Mouse (Mus musculus) midbrain, embryonic 13.5 days (tissue): ENCODE measurements around the gene Slc4a1. TPM values are rescaled to one million over a fixed set of nuclear protein-coding genes. Genes with fewer than 3 reads are reported as not detected.

Source experiments
- ATAC-seq: fragments of 200-750 bp; cut with Nextera tagmentation; 2 replicates; pipeline ENCODE4 v1.8.0; 2017; ENCODE audit warnings: mild to moderate bottlenecking, moderate TSS enrichment, moderate library complexity
- H3K27ac ChIP-seq: fragments of 300-500 bp; sonication (generic); 2 replicates; pipeline ENCODE4 v1.5.1; 2015; ENCODE audit warnings: inconsistent platforms, mild to moderate bottlenecking, moderate library complexity
- H3K27me3 ChIP-seq: fragments of 300-500 bp; sonication (generic); 2 replicates; pipeline ENCODE4 v1.6.1; 2015; ENCODE audit warnings: mild to moderate bottlenecking, inconsistent platforms
- H3K36me3 ChIP-seq: fragments of 300-500 bp; sonication (generic); 2 replicates; pipeline ENCODE4 v1.6.1; 2015; ENCODE audit warnings: mild to moderate bottlenecking, inconsistent platforms
- H3K4me1 ChIP-seq: fragments of 300-500 bp; sonication (generic); replicated peaks from 2 replicates; pipeline ENCODE4 v1.6.1; 2015; ENCODE audit warnings: inconsistent platforms
- H3K4me2 ChIP-seq: fragments of 300-500 bp; sonication (generic); replicated peaks from 2 replicates; pipeline ENCODE4 v1.6.1; 2015; ENCODE audit warnings: moderate library complexity, mild to moderate bottlenecking, inconsistent platforms
- H3K4me3 ChIP-seq: fragments of 300-500 bp; sonication (generic); replicated peaks from 2 replicates; pipeline ENCODE4 v1.5.1; 2015; ENCODE audit warnings: mild to moderate bottlenecking, inconsistent platforms
- H3K9ac ChIP-seq: fragments of 300-500 bp; sonication (generic); replicated peaks from 2 replicates; pipeline ENCODE4 v1.6.1; 2015; ENCODE audit warnings: mild to moderate bottlenecking, inconsistent platforms
- H3K9me3 ChIP-seq: fragments of 300-500 bp; sonication (generic); 2 replicates; pipeline ENCODE4 v1.6.1; 2016; ENCODE audit warnings: mild to moderate bottlenecking, inconsistent platforms
- whole genome bisulfite sequencing: fragments of 180-500 bp; shearing (Covaris S2); methylation state at CpG from one replicate; pipeline ENCODE4 v1.1.7; 2015; 5-methylcytosine and 5-hydroxymethylcytosine counted together
- polyA plus RNA-seq: library from polyadenylated mRNA; unstranded; fragments of >200 nt; fragmentation: Nextera tagmentation; extraction: Ambion mirVana; gene quantifications from 2 replicates; pipeline ENCODE4 v1.2.1, GENCODE M21; 2015

Gene Slc4a1
- polyA plus RNA-seq, 1 experiment from 2014 or later, result 4.8 TPM

DNA sequence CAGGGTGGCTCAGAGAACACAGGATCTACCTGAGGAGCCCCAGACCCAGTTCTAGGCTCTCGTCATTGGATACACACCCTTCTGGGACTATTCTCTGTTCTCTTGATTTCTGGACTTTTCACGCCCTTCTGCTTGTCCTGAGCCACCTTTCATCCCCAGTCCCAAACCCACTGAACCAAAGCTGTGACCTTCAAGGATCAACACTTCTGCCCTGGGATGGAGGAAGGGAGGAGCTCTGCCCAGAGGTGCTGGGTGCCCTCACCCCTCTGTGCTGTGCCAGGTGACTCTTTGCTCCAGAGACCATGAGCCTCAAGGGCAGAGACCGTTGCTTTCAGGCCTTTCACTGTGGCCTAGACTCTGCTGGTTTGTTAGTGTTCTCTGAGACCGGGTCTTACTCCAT is 3.3 kb upstream of the Slc4a1 start:
- no peaks in the 10 kb centered on the region for H3K9me3 ChIP-seq
- H3K4me3 ChIP-seq, result no peak overlapping the region
- WGBS, result 77% methylated on average over 4 of the region's 4 CpGs
- H3K9ac ChIP-seq, result no peak overlapping the region
- ATAC-seq, result no peak
- no peaks in the 10 kb centered on the region for H3K36me3 ChIP-seq
- no peak overlapping the region for H3K27ac ChIP-seq
- H3K27me3 ChIP-seq, result peaks cover 7% of the 10 kb centered on the region; the same call in 1 of the 2 replicates
- H3K4me1 ChIP-seq, result no peaks in the 10 kb centered on the region
- H3K4me2 ChIP-seq, result no peak overlapping the region

DNA sequence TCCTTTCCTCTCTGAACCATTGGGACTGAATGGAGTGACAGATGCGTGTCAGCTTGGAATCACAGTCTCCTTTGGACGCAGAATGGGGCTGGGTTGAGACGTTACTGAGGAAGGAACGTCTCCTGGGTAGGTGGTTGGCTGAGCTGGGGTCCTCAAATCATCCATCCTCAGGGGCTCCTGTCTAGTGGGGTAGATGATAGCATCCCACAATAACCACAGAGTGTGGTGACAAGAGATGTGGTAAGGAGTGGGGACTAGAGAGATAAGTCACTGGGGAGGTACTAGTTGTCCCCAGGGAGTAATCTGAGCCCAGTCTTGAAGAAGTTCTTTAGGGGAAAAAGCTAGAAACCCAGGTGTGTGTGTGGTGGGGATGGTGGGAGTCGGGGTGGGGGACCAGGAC is 2.3 kb upstream of the Slc4a1 start:
- H3K27me3 ChIP-seq, result peaks cover 7% of the 10 kb centered on the region; the same call in 1 of the 2 replicates
- no peak for ATAC-seq
- no peak overlapping the region for H3K4me3 ChIP-seq
- H3K9me3 ChIP-seq, result no peaks in the 10 kb centered on the region
- H3K4me2 ChIP-seq, result no peak overlapping the region
- 80% methylated on average over 5 of the region's 5 CpGs for WGBS
- H3K9ac ChIP-seq, result no peak overlapping the region
- no peaks in the 10 kb centered on the region for H3K36me3 ChIP-seq
- H3K4me1 ChIP-seq, result no peaks in the 10 kb centered on the region
- no peak overlapping the region for H3K27ac ChIP-seq

DNA sequence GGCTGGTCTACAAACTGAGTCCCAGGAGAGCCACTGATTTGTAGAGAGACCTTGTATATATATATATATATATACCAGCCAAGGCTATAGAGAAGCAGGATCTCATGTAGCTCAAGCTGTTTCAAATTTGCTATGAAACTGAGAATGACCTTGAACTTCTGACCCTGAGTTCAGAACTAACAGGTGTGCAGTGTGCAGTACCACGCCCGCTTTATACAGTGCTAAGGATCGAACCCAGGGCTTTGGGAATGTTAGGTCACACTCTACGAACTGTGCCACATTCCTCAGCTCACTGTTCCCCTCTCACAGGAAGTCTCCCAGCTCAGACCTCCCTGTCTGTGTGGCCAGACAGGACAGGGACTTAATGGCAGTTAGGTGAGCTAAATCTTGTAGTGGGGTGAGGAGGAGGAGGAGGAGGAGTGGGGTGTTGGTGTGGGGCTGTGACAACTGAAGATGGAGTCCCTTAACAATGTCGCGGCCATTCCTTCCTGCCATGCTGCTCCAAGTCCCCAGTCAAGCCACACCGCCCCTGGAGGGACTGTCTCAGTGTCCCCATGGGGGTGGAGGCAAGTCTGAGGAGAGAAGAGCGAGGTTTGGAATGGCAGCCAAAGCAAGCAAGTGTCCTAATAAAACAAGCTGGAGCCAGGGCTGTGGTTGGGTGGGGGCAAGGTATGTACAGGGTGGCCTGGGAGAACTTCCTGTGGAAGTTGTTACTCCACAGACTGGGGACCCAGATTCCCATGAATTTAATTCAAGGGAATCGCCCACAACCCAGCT is 1.7 kb upstream of the Slc4a1 start:
- Histone ChIP-seq H3K27ac (no peak overlapping the region), H3K9ac (no peak overlapping the region), H3K9me3 (no peaks in the 10 kb centered on the region), H3K4me2 (no peak overlapping the region), H3K4me3 (no peak overlapping the region), H3K36me3 (no peaks in the 10 kb centered on the region), H3K4me1 (no peaks in the 10 kb centered on the region), H3K27me3 (peaks cover 5% of the 10 kb centered on the region; the same call in 1 of the 2 replicates)
- WGBS, result 84% methylated on average over 9 of the region's 9 CpGs
- no peak for ATAC-seq

DNA sequence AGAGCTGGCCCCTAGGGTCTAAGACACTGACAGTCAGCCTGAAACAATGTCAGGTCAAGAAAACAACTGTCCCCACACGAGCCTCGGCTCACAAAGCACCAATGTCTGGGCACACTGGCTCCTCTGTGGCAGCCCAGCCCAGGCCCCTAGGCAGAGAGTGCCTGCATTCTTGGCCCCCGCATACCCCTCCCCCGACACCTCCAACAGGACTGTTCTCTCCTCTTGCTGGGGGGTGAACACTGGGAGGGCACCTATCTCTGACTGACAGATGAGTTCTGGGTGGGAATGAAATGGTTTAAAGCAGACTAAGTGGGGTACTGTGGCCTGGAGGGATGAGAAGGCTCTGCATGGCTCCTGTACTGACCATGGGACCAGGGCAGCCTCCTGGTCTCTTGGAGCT is 304 bp downstream of the Slc4a1 start:
- no peak overlapping the region for H3K4me2 ChIP-seq
- H3K36me3 ChIP-seq, result no peaks in the 10 kb centered on the region
- H3K9me3 ChIP-seq, result no peaks in the 10 kb centered on the region
- H3K4me1 ChIP-seq, result no peaks in the 10 kb centered on the region
- no peak overlapping the region for H3K27ac ChIP-seq
- peaks cover 3% of the 10 kb centered on the region; the same call in 1 of the 2 replicates for H3K27me3 ChIP-seq
- H3K9ac ChIP-seq, result no peak overlapping the region
- no peak for ATAC-seq
- WGBS, result 66% methylated on average over 4 of the region's 4 CpGs
- H3K4me3 ChIP-seq, result no peak overlapping the region

DNA sequence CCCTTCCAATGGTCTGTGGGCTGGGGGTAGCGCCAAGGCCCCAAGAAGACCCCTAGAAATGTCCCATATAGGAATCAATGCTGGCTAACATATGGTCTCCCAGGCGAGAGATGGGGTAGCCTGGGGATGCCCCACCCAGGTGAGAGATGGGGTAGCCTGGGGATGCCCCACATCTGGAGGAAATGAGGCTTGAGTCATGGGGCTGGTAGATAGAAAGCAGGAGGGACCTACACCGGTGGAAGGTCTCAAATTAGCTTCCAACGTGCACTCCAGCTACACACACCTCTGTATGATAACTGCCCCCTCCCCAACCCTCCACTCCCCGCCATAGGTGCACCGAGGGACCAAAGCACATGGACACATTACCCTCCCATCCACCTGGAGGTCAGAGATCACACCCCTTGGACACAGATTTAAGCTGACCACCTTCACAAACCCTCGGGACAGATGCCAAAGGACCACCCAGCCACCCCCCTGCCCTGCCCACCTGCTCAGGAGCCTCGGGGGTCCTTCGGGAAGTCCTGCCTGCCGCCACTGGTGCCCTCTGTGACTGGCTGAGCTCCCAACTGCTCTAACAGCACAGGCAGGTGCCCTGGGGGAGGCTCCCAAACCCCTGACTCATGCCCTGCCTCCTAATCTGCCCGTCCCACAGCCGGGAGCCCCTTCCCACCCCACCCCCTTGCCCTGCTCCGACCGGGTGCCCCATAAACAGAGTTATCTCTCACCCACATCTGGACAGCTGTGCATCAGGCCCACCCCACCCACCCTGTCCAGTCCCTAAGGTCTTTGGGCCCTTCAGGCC is 1.2 kb downstream of the Slc4a1 start:
- Histone ChIP-seq H3K4me1 (no peaks in the 10 kb centered on the region), H3K9me3 (no peaks in the 10 kb centered on the region), H3K27ac (no peak overlapping the region), H3K4me3 (no peak overlapping the region), H3K36me3 (no peaks in the 10 kb centered on the region), H3K27me3 (peaks cover 3% of the 10 kb centered on the region; the same call in 1 of the 2 replicates), H3K9ac (no peak overlapping the region), H3K4me2 (no peak overlapping the region)
- 82% methylated on average over 13 of the region's 14 CpGs for WGBS
- no peak for ATAC-seq

DNA sequence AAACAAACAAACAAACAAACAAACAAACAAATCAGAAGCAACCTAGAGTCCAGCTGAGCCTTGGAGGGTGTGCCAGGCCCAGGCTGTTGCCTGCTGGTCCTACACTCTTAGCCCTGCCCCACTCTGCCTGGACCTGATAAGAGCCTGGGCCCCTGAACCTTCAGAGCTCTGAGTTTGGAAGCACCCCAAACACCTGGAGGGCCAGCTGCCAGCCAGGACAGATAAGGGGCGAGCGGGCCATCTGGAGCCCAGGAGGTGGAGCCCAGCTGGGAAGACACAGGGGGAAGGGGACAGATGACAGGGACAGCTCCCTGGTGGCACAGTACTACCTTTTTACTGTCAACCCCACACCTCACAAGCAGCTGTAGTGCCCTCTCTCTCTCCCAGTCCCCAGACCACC is 2.4 kb downstream of the Slc4a1 start:
- Histone ChIP-seq H3K27ac (no peak overlapping the region), H3K9me3 (no peaks in the 10 kb centered on the region), H3K4me2 (no peak overlapping the region), H3K4me1 (no peaks in the 10 kb centered on the region), H3K9ac (no peak overlapping the region), H3K36me3 (no peaks in the 10 kb centered on the region), H3K27me3 (peaks cover 3% of the 10 kb centered on the region; the same call in 1 of the 2 replicates), H3K4me3 (no peak overlapping the region)
- WGBS, result 64% methylated on average over 2 of the region's 2 CpGs
- ATAC-seq, result no peak

DNA sequence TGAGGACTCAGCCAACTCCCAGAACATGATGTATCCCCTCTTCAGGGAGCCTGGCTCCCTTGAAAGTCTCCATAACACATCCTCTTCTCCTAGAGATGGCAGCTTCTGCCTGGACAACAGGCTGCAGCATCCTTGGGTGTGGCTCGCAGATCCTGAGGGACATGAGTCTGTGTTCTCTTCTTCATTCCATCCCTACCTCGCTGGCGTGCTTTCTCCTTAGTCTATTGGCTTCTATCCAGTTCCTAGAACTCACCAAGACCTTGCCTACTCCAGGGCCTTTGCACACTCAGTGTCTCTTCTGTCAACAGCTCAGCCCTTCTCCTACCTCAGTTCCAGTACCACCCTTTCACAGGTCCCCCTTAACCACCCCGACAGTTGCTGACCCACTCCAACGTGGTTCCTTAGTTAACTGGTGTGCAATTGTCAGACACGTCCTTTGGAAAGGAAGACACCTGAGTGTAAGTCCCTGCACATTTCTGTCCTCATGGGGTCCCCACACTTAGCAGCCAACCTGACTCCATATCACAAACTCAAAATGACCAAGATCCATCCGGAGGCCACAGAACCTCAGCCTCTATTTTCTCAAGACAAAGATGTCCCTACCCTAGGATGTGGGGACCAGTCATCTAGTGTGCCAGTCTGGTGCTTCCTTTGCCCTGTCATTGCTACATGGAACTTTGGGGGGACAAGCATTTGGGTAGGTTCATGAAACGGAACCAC is 4.1 kb downstream of the Slc4a1 start:
- no peak for ATAC-seq
- H3K9ac ChIP-seq, result no peak overlapping the region
- H3K4me2 ChIP-seq, result no peak overlapping the region
- H3K36me3 ChIP-seq, result no peaks in the 10 kb centered on the region
- H3K27ac ChIP-seq, result no peak overlapping the region
- H3K4me1 ChIP-seq, result no peaks in the 10 kb centered on the region
- 87% methylated on average over 8 of the region's 8 CpGs for WGBS
- no peaks in the 10 kb centered on the region for H3K27me3 ChIP-seq
- H3K4me3 ChIP-seq, result no peak overlapping the region
- H3K9me3 ChIP-seq, result no peaks in the 10 kb centered on the region

DNA sequence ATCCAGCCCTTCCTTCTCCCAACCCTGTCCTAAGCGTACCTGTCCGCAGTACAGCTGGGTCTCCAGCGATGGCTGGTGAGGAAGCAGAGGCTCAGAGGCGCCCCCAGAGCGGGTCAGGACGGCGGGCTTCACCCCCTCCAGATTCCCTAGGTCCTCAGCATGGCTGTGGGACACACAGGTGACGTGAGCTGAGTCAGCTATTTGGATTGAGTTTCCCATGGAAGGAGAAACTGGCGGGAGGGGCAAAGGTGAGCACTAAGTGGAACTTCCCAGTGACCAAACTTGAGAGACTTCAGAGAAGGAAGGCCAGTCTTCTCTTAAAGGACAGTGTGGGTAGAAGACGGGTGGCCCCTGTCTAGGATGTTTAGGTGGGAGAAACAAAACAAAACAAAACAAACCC is 7.6 kb downstream of the Slc4a1 start:
- no peaks in the 10 kb centered on the region for H3K9me3 ChIP-seq
- no peaks in the 10 kb centered on the region for H3K4me1 ChIP-seq
- no peak overlapping the region for H3K4me2 ChIP-seq
- H3K36me3 ChIP-seq, result no peaks in the 10 kb centered on the region
- 73% methylated on average over 10 of the region's 10 CpGs for WGBS
- no peaks in the 10 kb centered on the region for H3K27me3 ChIP-seq
- no peak overlapping the region for H3K27ac ChIP-seq
- H3K9ac ChIP-seq, result no peak overlapping the region
- ATAC-seq, result no peak
- H3K4me3 ChIP-seq, result no peak overlapping the region

DNA sequence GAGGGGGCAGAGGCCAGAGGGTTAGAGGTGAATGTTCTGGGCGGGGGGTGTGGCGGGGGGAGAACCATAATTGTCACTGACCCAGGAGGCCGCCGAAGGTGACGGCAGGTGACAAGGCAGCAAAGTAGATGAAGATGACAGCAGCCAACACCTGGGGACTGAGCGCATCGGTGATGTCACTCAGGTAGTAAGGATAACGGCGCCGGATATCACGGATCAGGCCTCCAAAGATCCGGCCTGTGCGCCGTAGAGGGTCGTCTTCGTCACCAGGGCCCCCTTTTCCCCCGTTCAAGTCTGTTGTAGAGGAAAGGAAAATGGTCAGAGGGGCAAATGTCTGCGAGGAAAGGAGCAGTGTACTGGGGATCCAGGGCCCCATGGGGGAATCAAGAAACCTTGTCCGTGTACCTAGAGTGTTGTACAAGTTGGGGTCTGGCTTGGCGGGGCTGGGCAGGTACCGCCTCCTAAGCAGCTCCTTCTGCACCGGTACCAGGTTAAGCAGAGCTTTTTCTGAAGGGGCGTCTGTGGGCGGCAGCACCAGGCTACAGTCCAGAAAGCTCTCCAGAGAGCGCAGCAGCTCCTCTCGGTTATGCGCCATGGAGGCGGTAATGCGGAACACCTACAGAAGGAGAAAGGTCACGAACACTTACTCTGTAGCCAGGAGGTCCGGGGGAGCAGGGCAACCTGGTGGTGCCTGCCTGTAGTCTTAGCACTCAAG is 9.2 kb downstream of the Slc4a1 start:
- H3K9me3 ChIP-seq, result no peaks in the 10 kb centered on the region
- no peak overlapping the region for H3K4me2 ChIP-seq
- no peak overlapping the region for H3K4me3 ChIP-seq
- no peaks in the 10 kb centered on the region for H3K36me3 ChIP-seq
- H3K27ac ChIP-seq, result no peak overlapping the region
- H3K4me1 ChIP-seq, result no peaks in the 10 kb centered on the region
- no peak overlapping the region for H3K9ac ChIP-seq
- ATAC-seq, result no peak
- H3K27me3 ChIP-seq, result no peaks in the 10 kb centered on the region
- 77% methylated on average over 31 of the region's 31 CpGs for WGBS

DNA sequence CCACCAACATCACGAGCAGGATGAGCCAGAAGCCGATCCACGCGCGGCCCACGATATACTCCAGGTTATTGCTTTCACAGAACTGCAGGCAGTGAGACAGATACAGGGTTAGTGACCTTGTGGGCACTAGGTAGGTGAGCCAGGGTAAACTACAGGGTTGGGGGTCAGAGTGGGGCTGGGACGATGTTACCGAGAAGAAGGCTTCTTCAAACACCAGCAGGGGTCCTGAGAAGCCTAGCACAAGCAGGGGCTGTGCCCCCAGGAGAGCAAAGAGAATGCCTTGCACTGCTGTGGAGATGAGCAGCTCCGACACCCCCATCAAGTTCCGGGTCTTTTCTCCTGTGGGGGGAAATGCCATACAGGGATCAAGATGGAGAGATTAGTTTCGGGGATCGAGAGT is 9.8 kb downstream of the Slc4a1 start:
- Histone ChIP-seq H3K4me2 (no peak overlapping the region), H3K27ac (no peak overlapping the region), H3K27me3 (no peaks in the 10 kb centered on the region), H3K9me3 (no peaks in the 10 kb centered on the region), H3K4me3 (no peak overlapping the region), H3K36me3 (no peaks in the 10 kb centered on the region), H3K4me1 (no peaks in the 10 kb centered on the region), H3K9ac (no peak overlapping the region)
- ATAC-seq, result no peak
- 87% methylated on average over 12 of the region's 12 CpGs for WGBS

DNA sequence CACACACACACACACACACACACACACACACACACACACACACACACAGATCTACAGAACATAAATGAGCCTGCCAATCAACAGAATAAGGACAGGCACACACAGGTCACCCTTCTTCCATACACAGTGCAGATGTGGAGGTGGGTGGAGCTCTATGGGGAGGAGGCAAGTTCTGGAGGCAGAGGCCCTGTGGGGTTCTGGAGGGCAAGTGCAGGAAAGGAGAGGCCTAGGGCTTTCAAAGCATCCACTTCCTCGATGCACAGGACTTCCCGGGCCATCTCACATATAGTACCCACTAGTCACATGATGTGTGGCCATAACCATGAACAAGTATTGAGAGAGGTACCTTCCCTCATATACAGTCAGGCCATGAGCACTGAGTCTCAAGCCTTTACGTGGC is 10.5 kb downstream of the Slc4a1 start:
- H3K27ac ChIP-seq, result no peak overlapping the region
- H3K4me1 ChIP-seq, result no peaks in the 10 kb centered on the region
- no peaks in the 10 kb centered on the region for H3K36me3 ChIP-seq
- H3K27me3 ChIP-seq, result no peaks in the 10 kb centered on the region
- H3K9me3 ChIP-seq, result no peaks in the 10 kb centered on the region
- WGBS, result 91% methylated on average over 3 of the region's 3 CpGs
- no peak overlapping the region for H3K4me2 ChIP-seq
- no peak overlapping the region for H3K4me3 ChIP-seq
- H3K9ac ChIP-seq, result no peak overlapping the region
- no peak for ATAC-seq
